Mouse (Mus musculus) cerebellum, adult 2 months (tissue): ENCODE measurements around the gene Dolpp1.

Experiments
- CTCF ChIP-seq: fragments of 200-500 bp; IDR thresholded peaks from 2 replicates; pipeline ENCODE4 v1.5.1; 2011; ENCODE audit warnings: low read depth, mild to moderate bottlenecking, control low read depth, low read length, moderate library complexity, borderline replicate concordance; ENCODE audit not compliant: insufficient read depth
- POLR2A ChIP-seq: fragments of 200-500 bp; IDR thresholded peaks from 2 replicates; pipeline ENCODE4 v1.6.1; 2011; ENCODE audit warnings: low read length, control low read depth, borderline replicate concordance; ENCODE audit not compliant: insufficient read depth

DNA sequence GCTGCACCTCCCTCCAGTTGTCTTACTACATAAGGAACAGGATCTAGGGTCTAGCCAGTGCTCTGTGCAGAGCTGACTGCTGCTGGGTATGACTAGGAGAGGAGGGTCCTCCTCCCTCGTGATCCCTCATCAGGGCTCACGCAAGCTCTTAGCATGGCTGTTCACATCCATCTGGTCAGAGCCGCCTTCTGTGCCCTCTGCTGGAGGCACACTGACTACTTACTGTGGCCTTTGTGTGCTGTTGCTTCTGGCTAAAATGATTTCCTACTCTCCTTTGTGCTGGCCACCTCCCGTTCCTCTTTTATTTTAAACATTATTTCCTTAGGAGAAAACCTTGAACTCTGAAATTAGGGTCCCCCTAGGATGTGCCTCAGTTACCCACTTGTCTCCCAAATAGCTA is 44.8 kb downstream of the Dolpp1 start:
- no peak for TF ChIP-seq CTCF
- TF ChIP-seq POLR2A, result no peak
